Mouse (Mus musculus): ENCODE measurements around the gene 4933428G20Rik.

Gene 4933428G20Rik

GRCm38 (mm10) chr11:97462538-97462937, 37.6 kb downstream of the 4933428G20Rik start:
- DNase-seq (ENCODE audit: low read depth) = no peak

- no peak for DNase-seq (ENCODE audit: low read depth)
Measured at GRCm38 (mm10) chr11:97461307-97461820, 38.8 kb downstream of the 4933428G20Rik start.

GRCm38 (mm10) chr11:97457120-97457519, 43.0 kb downstream of the 4933428G20Rik start:
- DNase-seq (ENCODE audit: low read depth) = no peak

GRCm38 (mm10) chr11:97451625-97452024, 48.5 kb downstream of the 4933428G20Rik start:
- DNase-seq (ENCODE audit: low read depth) = no peak

DNA sequence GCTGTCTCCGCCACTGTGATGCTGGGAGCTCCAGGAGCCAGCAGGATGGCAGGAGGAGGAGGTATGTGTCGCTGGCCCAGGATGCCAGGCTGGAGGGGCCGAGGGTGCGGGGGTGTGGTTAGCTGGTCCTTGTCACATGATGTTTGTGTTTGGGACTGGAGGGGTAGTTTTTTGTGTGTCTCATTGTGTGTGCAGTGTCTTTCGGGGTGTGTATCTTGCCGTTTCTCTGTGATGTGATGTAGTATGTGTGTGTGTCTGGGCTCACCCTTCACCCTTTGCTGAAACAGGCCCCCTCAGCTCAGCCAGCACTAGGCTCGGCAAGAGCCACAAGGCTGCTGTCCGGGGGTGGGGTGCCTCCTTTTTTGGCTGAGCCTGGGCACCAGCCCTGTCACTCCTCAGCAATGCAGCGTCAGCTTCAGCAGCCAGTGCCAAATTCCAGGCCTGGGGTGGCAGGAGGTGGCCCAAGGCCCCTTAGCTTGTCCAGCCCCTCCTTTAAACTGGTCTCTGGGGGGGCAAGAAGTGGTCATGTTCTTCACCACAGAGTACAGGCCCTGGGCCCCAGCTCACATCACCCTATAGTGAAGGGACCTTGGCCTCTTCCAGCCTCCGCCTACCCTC, 49.7 kb downstream of the 4933428G20Rik start:
- DNase-seq (ENCODE audit: low read depth) = no peak

- no peak for DNase-seq (ENCODE audit: low read depth)
Measured at GRCm38 (mm10) chr11:97449601-97450293, 50.4 kb downstream of the 4933428G20Rik start.

DNA sequence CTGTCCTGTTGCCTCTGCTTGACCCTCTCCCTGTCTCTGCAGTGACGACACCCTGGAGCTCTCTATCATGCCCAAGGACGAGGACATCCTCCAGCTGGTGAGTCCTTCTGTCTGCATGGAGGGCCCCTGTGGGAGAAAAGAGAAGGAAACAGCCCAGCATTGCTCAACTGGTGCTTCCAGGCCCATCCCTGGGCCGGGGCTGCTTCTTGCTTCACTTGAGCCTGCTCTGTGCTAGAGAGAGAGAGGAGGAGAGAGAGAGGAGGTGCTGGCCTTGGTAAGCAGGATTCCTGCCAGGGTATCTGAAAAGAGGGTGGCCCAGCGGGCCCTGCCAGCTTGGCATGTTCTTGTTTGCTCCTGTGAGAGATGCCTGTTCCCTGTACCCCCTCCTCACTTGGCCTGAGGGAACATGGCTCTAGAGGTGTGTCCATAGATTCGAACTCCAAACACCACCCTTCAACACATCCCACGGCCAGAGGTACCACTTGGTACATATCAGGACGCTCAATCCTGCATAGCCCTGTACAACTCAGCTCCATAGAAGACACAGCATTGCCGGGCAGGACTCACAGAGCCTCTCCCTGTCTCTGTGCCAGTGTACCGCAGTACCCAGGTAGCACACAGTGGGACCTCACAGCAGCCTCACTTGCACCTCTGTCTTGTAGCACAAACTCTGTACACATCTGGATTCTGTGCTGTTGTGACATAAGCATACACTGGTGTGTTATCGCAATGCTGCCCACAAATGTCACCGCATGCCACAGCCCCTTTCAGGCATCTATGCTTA, 51.3 kb downstream of the 4933428G20Rik start:
- DNase-seq (ENCODE audit: low read depth) = no peak

- no peak for DNase-seq (ENCODE audit: low read depth)
Measured at GRCm38 (mm10) chr11:97447979-97448378, 52.2 kb downstream of the 4933428G20Rik start.

DNA sequence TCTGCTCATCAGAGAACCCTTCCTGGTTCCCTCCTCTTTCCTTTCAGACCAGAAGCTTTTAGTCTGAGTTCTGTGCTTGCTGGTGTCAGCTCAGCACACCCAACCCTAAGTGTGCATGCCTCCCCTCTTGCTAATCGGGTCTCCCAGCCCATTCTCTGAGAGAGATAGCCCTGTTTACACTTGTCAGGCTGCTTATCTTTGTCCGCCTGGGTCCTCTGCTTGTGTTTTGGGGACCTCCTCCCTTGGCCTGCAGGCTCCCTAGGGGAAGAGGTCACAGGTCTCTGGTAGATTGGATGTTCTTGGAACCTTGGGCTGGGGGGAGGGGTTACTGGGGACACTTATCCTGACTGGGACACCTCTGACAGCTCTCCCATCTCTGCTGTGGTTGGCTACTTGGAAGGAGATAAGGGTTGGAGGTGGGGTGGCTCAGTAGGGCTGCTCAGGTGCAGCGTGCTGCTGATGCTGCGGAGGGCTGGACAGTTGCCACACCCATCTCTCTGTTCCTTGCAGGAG, 54.1 kb downstream of the 4933428G20Rik start:
- no peak for DNase-seq (ENCODE audit: low read depth)

DNA sequence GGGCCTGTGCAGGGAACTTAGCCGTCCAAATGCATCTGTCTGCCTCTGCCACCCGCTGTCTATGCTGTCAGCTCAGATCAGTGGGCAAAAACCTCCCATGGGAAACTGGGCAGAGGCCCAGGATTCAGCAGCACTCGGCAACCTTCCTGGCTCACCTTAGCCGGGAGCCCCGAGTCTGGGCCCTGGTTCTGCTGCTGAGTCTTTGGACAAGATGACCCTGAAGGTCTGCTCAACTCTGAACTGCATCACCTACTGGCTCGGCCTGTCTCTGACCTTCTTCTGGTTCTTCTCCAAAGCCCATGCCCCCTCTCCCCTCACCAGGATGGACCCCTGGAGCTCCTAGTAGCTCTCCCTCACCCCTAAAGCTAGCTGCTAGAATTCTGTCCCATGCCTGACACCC, 54.5 kb downstream of the 4933428G20Rik start:
- DNase-seq (ENCODE audit: low read depth) = no peak

DNA sequence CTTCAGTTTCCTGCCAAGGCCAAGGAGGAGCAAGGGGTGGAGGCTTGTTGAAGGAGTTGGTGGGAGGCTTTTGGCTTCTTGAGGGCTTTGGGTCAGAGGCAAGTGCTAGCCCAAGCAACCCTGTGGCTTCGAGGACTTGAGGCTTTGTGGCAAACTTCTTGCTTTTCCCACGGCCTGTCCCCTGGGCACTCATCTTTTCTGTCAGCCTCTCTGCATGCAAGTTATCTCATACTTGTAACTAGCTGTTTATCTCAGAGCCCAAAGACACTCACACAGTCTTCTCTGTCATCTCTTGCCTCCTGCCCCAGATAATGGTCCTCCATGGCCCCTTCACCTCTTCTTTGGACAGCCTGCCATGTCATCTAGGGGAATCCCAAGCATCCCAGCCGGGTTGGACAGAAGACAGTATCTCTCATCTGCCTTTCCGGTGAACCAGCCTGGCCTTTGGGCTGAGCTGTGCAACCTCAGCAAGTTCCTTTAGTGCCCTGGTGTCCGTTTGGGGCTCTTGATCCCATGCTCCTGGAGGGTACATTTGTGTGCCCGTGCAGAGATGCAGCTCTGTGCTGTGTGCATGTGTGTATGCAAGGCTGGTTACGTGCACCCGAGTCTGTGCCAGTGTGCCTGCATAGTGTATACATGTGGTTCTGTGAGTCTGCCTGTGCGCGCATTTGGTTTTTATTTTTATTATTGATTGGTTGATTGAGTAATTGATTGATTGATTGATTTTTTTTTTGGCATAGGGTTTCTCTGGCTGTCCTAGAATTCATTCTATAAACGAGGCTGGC, 57.1 kb downstream of the 4933428G20Rik start:
- no peak for DNase-seq (ENCODE audit: low read depth)

DNA sequence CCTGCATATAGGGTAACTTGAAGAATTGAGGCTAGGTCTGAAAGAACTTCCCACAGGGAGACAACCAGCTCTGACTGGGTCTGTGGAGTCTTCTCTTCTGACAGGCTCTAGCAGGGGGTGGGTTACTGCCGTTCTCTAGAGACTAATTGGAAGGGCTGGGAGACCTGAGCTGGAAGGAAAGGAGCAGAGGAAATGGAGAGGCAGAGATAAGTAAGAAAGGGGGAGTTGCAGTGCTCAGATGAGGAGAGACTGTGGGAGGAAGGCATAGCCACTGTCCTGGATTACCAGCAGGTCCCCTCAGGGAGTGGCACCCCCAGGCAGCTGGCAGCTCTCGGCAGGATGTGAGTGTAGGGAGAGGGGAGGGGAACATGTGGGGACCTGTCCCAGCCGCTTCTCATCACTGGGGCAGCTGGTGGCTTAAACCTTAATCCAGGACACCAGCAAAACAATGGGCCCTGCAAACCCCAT, 58.4 kb downstream of the 4933428G20Rik start:
- DNase-seq (ENCODE audit: low read depth) = no peak

GRCm38 (mm10) chr11:97441036-97441657, 59.0 kb downstream of the 4933428G20Rik start:
- DNase-seq (ENCODE audit: low read depth) = no peak
